8 mouse cellular contexts compared by ENCODE assay signal in genomic region chr2:150749283-150749682, GRCm38 (mm10). TPM values are rescaled to one million over a fixed set of nuclear protein-coding genes. Genes with fewer than 3 reads are reported as not detected.
DNase-seq lines count a peak whose midpoint lies in the region; ATAC-seq and TF ChIP-seq lines count a peak whose summit lies in the region.

No protein-coding gene starts in this region.

- DNase-seq in heart, adult 2 months, result no peak
- no peak for DNase-seq in heart, adult 8-10 months (ENCODE audit: low spot score)
- DNase-seq in MN1 (ENCODE audit: low spot score), result peak; percentile 43
- DNase-seq in kidney, postnatal 36 days, result peak; percentile 18 to 44
- DNase-seq in midbrain, embryonic 10.5 days (ENCODE audit: low spot score), result peak; percentile 56
- no peak for DNase-seq in cerebellum, adult 11-12 months
- no peak for DNase-seq in cerebellum, adult 9-11 months

- no peaks in the 10 kb centered on the region for H3K36me3 ChIP-seq in heart, adult 2 months (ENCODE audit: control insufficient read depth, insufficient read depth, low read length)
- peaks cover 13% of the 10 kb centered on the region for H3K36me3 ChIP-seq in forebrain, embryonic 15.5 days
- peaks cover 14% of the 10 kb centered on the region for H3K36me3 ChIP-seq in midbrain, embryonic 10.5 days

- H3K79me2 ChIP-seq in heart, adult 2 months (replicated peaks; ENCODE audit: control insufficient read depth, insufficient read depth, low read length), result no peaks in the 10 kb centered on the region

- TF ChIP-seq POLR2A in heart, adult 2 months (IDR thresholded peaks at IDR 0.05; ENCODE audit: insufficient read depth, low read depth, low read length), result no peak

- peaks cover 10% of the 10 kb centered on the region for H3K4me1 ChIP-seq in heart, adult 2 months (ENCODE audit: control insufficient read depth, insufficient read depth, low read length)
- peaks cover 13% of the 10 kb centered on the region for H3K4me1 ChIP-seq in forebrain, embryonic 15.5 days
- H3K4me1 ChIP-seq in midbrain, embryonic 10.5 days, result peaks cover 10% of the 10 kb centered on the region

- under 1% methylated on average over 24 of the region's 24 CpGs for WGBS in heart, adult 2 months
- 0% methylated on average over 24 of the region's 24 CpGs for WGBS in forebrain, embryonic 15.5 days
- WGBS in midbrain, embryonic 10.5 days, result 1% methylated on average over 24 of the region's 24 CpGs

- peak overlapping the region; percentile 86 for H3K4me2 ChIP-seq in forebrain, embryonic 15.5 days (replicated peaks)

- no peaks in the 10 kb centered on the region for H3K9me3 ChIP-seq in forebrain, embryonic 15.5 days
- no peaks in the 10 kb centered on the region for H3K9me3 ChIP-seq in midbrain, embryonic 10.5 days (replicated peaks)

- H3K4me3 ChIP-seq in heart, adult 2 months, result peak overlapping the region; percentile 77
- peak overlapping the region; percentile 90 for H3K4me3 ChIP-seq in forebrain, embryonic 15.5 days
- peak overlapping the region; percentile 63 for H3K4me3 ChIP-seq in midbrain, embryonic 10.5 days

- H3K27ac ChIP-seq in heart, adult 2 months, result peak overlapping the region; percentile 92
- H3K27ac ChIP-seq in forebrain, embryonic 15.5 days (replicated peaks), result peak overlapping the region; percentile 85
- peak overlapping the region; percentile 89 for H3K27ac ChIP-seq in midbrain, embryonic 10.5 days (replicated peaks)

- ATAC-seq in forebrain, embryonic 15.5 days (replicated peaks), result peak; percentile 88

- TF ChIP-seq EP300 in heart, adult 2 months (IDR thresholded peaks at IDR 0.05; ENCODE audit: insufficient read depth, low read depth, low read length), result no peak

- TF ChIP-seq CTCF in heart, adult 2 months (IDR thresholded peaks at IDR 0.05), result no peak

- intact Hi-C loops in heart, adult 2 months (cut with DNase I), result loop anchor here (2.0 to 5.0 kb wide), 4 partner anchors 38 to 158 kb away; partner anchors contain the start of genes Apmap, Gins1 and Pygb

- no peaks in the 10 kb centered on the region for H3K27me3 ChIP-seq in heart, adult 2 months (ENCODE audit: control insufficient read depth, insufficient read depth, low read length)
- no peaks in the 10 kb centered on the region for H3K27me3 ChIP-seq in forebrain, embryonic 15.5 days
- H3K27me3 ChIP-seq in midbrain, embryonic 10.5 days (ENCODE audit: low read depth, poor library complexity, severe bottlenecking), result no peaks in the 10 kb centered on the region

- peak overlapping the region; percentile 82 for H3K9ac ChIP-seq in heart, adult 2 months (ENCODE audit: low read depth, low read length)
- H3K9ac ChIP-seq in forebrain, embryonic 15.5 days (replicated peaks), result peak overlapping the region; percentile 88

RNA-seq across cellular contexts. Expression of gene Entpd6, which starts 0.4 kb away (rescaled TPM):
- 10 to 100 TPM; 14.7 to 16.9 TPM for total RNA-seq in heart, adult 2 months (2021)
- 24.4 and 34.4 TPM in 2 replicates for polyA plus RNA-seq in heart, adult 2 months (2012; rRNA removed)
- total RNA-seq in heart, adult 8-10 months (2022), result 10 to 100 TPM; 15.1 to 19.9 (median 17.4) TPM
- polyA plus RNA-seq in forebrain, embryonic 15.5 days (2015; fragmentation: Nextera tagmentation; extraction: Ambion mirVana), result 46.3 and 49.7 TPM in 2 replicates
- 35.5 and 38.0 TPM in 2 replicates for polyA plus RNA-seq in midbrain, embryonic 10.5 days (2016; fragmentation: Nextera tagmentation; extraction: Ambion mirVana)

RNA-seq across cellular contexts. Expression of gene Pygb, which starts 37.3 kb away (rescaled TPM):
- 100 to 1,000 TPM; 448 to 514 TPM for total RNA-seq in heart, adult 2 months (2021)
- polyA plus RNA-seq in heart, adult 2 months (2012; rRNA removed), result 343 and 518 TPM in 2 replicates
- 100 to 1,000 TPM; 547 to 617 (median 604) TPM for total RNA-seq in heart, adult 8-10 months (2022)
- 93.0 and 99.8 TPM in 2 replicates for polyA plus RNA-seq in forebrain, embryonic 15.5 days (2015; fragmentation: Nextera tagmentation; extraction: Ambion mirVana)
- 62.7 and 67.0 TPM in 2 replicates for polyA plus RNA-seq in midbrain, embryonic 10.5 days (2016; fragmentation: Nextera tagmentation; extraction: Ambion mirVana)

Comparison
In these comparisons a context has a peak if more than half of its experiments do, and no peak if none do; other contexts are left out.
1. DNase-seq: peak in MN1 (single experiment), kidney, postnatal 36 days (2 of 2) and midbrain, embryonic 10.5 days (single experiment); none in heart, adult 2 months (0 of 2), heart, adult 8-10 months (single experiment), cerebellum, adult 11-12 months (single experiment) and cerebellum, adult 9-11 months (single experiment).
2. Peak in every context shown above with its lines, with median percentiles within 50 percentile points of each other: H3K27ac ChIP-seq and H3K4me3 ChIP-seq.